Mouse (Mus musculus): ENCODE measurements around the gene Tm2d1.

DNA sequence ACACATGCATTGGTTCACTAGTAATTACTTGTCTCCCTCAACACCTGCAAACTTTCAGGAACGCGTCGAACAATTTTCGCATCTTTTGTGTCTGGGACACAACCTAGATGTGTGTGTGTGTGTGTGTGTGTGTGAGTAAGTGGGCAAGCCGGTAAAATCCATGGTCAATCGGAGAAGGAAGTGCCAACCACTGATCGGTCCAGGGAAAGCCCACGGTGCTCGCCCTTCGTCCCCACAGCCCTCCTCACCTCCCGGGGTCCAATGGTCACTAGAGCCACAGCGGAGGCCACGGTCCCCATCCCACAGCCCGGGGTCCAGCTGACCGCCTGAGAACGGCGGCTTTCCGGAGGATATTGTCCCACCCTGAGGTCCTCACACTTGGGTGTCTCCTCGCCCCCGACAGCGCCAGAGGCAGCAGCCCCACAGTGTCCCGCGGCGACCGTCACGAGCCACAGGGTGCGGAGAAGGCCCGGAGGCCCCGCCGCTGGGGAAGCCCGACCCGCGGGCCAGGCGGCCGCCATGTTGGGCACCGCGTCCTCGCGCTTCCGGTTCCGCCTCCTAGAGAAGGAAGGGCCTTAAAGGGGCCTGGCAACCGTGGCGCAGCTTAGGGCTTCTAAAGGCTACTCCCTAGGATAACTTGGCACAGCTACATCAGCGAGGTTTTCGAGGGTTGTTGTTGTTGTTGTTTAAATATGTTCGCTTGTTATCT, at the start of gene Tm2d1:
- TF ChIP-seq CTCF (IDR thresholded peaks at IDR 0.05; ENCODE audit: low read depth, low read length), result no peak
- TF ChIP-seq EP300 (IDR thresholded peaks at IDR 0.05; ENCODE audit: insufficient read depth, low read depth, low read length), result no peak

Measured in ES-Bruce4 (cell line).